Mouse (Mus musculus): Measurements from ENCODE around the gene Igfbp5.

DNA sequence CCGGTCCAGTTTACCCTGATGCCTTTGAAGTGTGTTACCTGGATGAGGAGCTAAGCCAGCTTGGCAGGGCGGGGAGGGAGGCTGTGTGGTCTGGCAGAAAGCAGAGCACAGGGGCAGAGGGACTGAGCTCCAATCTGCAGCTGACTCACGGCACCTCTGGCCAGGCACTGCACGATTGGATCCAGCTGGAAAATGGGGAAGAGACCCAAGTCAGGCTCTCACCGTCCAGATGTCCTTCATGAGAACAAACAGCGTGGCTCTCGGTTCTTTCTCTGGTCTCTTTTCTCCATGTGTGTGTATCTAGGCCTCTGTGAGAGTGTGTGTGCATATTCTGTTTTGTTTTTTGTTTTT, 11.1 kb upstream of the Igfbp5 start:
- TF ChIP-seq CTCF (conservative IDR thresholded peaks at IDR 0.05; ENCODE audit: low read length) = no peak
- no peak for TF ChIP-seq NANOG (IDR thresholded peaks at IDR 0.05; ENCODE audit: borderline replicate concordance, low read length)
